Mouse (Mus musculus): Measurements from ENCODE around the gene Jak3. TPM values are rescaled to one million over a fixed set of nuclear protein-coding genes. Genes with fewer than 3 reads are reported as not detected.
"Not testable (repeated sequence)": the region's sequence is repeated elsewhere in the genome, so short reads cannot be mapped to it uniquely, and the experiment has no call there.

Gene Jak3
- total RNA-seq, 2 experiments from 2014 or later = 11.6 to 17.3 TPM

- no peak for DNase-seq (ENCODE audit: low spot score in 2 of 2)
These were observed 8.6 kb downstream of the Jak3 start for GRCm38 (mm10) chr8:71684701-71685100.

- DNase-seq (ENCODE audit: low spot score in 2 of 2) = no peak
These were observed 9.5 kb downstream of the Jak3 start for GRCm38 (mm10) chr8:71685573-71685972.

- no peak for DNase-seq (ENCODE audit: low spot score in 2 of 2)
These were observed 10.1 kb downstream of the Jak3 start for GRCm38 (mm10) chr8:71686143-71686734.

- no peak for DNase-seq (ENCODE audit: low spot score in 2 of 2)
These were observed 11.5 kb downstream of the Jak3 start for GRCm38 (mm10) chr8:71687616-71688015.

- DNase-seq (ENCODE audit: low spot score in 2 of 2) = no peak
These were observed 12.9 kb downstream of the Jak3 start, which contains the start of gene Insl3 for GRCm38 (mm10) chr8:71689028-71689427. Gene Insl3 (plus strand): TSS chr8:71689214.

GRCm38 (mm10) chr8:71692509-71692908, 16.4 kb downstream of the Jak3 start:
- no peak for DNase-seq (ENCODE audit: low spot score in 2 of 2)

- no peak for DNase-seq (ENCODE audit: low spot score in 2 of 2)
These were observed 17.3 kb downstream of the Jak3 start for GRCm38 (mm10) chr8:71693166-71694041.

GRCm38 (mm10) chr8:71695456-71695855, 19.4 kb downstream of the Jak3 start:
- DNase-seq (ENCODE audit: low spot score in 2 of 2) = not testable (repeated sequence)

- DNase-seq (ENCODE audit: low spot score in 2 of 2) = no peak
These were observed 24.6 kb downstream of the Jak3 start for GRCm38 (mm10) chr8:71700493-71701269.

- no peak for DNase-seq (ENCODE audit: low spot score in 2 of 2)
These were observed 25.5 kb downstream of the Jak3 start, which contains the start of gene B3gnt3 for GRCm38 (mm10) chr8:71701414-71702086. Gene B3gnt3 (minus strand): TSS chr8:71701789.

- no peak for DNase-seq (ENCODE audit: low spot score in 2 of 2)
These were observed 26.0 kb downstream of the Jak3 start for GRCm38 (mm10) chr8:71702087-71702432.

- DNase-seq (ENCODE audit: low spot score in 2 of 2) = no peak
These were observed 26.8 kb downstream of the Jak3 start for GRCm38 (mm10) chr8:71702923-71703322.

- not testable (repeated sequence) for DNase-seq (ENCODE audit: low spot score in 2 of 2)
These were observed 27.3 kb downstream of the Jak3 start for GRCm38 (mm10) chr8:71703400-71703799.

- DNase-seq (ENCODE audit: low spot score in 2 of 2) = no peak
These were observed 31.8 kb downstream of the Jak3 start for GRCm38 (mm10) chr8:71707874-71708273.

- DNase-seq (ENCODE audit: low spot score in 2 of 2) = no peak
These were observed 33.2 kb downstream of the Jak3 start for GRCm38 (mm10) chr8:71709134-71709799.

GRCm38 (mm10) chr8:71709800-71710446, 33.8 kb downstream of the Jak3 start:
- DNase-seq (ENCODE audit: low spot score in 2 of 2) = peak; percentile 69 to 82

- no peak for DNase-seq (ENCODE audit: low spot score in 2 of 2)
These were observed 35.5 kb downstream of the Jak3 start for GRCm38 (mm10) chr8:71711574-71711973.

GRCm38 (mm10) chr8:71715531-71715930, 39.4 kb downstream of the Jak3 start:
- DNase-seq (ENCODE audit: low spot score in 2 of 2) = no peak

- DNase-seq (ENCODE audit: low spot score in 2 of 2) = no peak
These were observed 40.5 kb downstream of the Jak3 start for GRCm38 (mm10) chr8:71716561-71717053.

GRCm38 (mm10) chr8:71717096-71717495, 41.0 kb downstream of the Jak3 start:
- DNase-seq (ENCODE audit: low spot score in 2 of 2) = no peak
